Comparison of ENCODE assay signal across 25 mouse cellular contexts in the genomic region with DNA sequence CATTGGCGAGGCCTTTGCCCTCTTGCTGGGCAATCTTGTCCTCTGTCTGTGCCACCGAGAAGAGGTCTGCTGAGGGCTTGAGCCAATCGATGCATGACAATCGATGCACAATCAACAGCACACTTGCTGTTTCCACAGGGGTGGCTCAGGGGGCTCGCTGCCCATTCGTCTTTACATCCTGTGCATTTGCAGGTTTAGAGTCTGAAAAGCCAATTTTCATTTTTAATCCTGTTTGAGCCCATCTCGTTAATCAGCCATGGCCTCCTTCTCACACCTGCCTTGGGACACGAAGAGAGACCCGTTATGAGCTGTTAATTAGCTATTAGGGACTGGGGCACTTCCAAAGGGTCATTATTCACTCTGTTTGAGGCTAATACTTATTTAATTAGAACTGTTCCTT.
DNase-seq lines count a peak whose midpoint lies in the region; ATAC-seq and TF ChIP-seq lines count a peak whose summit lies in the region.
"Had no signal": no experiment of that assay in that cellular context is flagged by ENCODE, and none has a peak within 500 bp of the region (broad histone marks: within the 10 kb centered on the region; RNA-seq: fewer than 3 reads in every experiment).

No protein-coding gene starts in this region.

- DNase-seq in forebrain, embryonic 10.5 days (ENCODE audit: extremely low spot score, low spot score) = peak; percentile 23
- DNase-seq in forebrain, postnatal 0 days = no peak
- DNase-seq in midbrain, embryonic 14.5 days = peak; percentile 20
- DNase-seq in brain, embryonic 14.5 days (ENCODE audit: low read depth) = peak; percentile 89
- no peak for DNase-seq in spleen, postnatal 36 days (ENCODE audit: low spot score in 2 of 2)
- no peak for DNase-seq in c-Kit-positive CD71-positive TER-119-positive erythroid progenitor cells, embryonic 14.5 days (ENCODE audit: low spot score)
- DNase-seq: adrenal gland, postnatal 36 days; cerebellum, adult 11-12 months; cerebellum, postnatal 10 days; kidney, adult 8-10 months; kidney, postnatal 10 days; liver, postnatal 0 days; right cerebral cortex, adult 18-20 months; right cerebral cortex, postnatal 4 days; thymus, postnatal 4 days had no signal

- no peak overlapping the region for H3K4me2 ChIP-seq in forebrain, postnatal 0 days (ENCODE audit: low read depth)
- H3K4me2 ChIP-seq in midbrain, embryonic 14.5 days (ENCODE audit: low read length) = no peak overlapping the region
- H3K4me2 ChIP-seq in midbrain, embryonic 16.5 days (ENCODE audit: low read length) = no peak overlapping the region
- H3K4me2 ChIP-seq in forebrain, embryonic 15.5 days (replicated peaks) = no peak overlapping the region
- H3K4me2 ChIP-seq: embryonic facial prominence, embryonic 12.5 days; intestine, embryonic 15.5 days; liver, embryonic 11.5 days; stomach, embryonic 15.5 days had no signal

- H3K9me3 ChIP-seq in forebrain, embryonic 10.5 days = no peaks in the 10 kb centered on the region
- no peaks in the 10 kb centered on the region for H3K9me3 ChIP-seq in forebrain, postnatal 0 days (ENCODE audit: low read length)
- H3K9me3 ChIP-seq in midbrain, embryonic 14.5 days (ENCODE audit: control insufficient read depth, low read length) = no peaks in the 10 kb centered on the region
- H3K9me3 ChIP-seq in midbrain, embryonic 16.5 days (replicated peaks; ENCODE audit: control insufficient read depth, low read length, poor library complexity, severe bottlenecking) = no peaks in the 10 kb centered on the region
- H3K9me3 ChIP-seq in forebrain, embryonic 15.5 days = no peaks in the 10 kb centered on the region
- H3K9me3 ChIP-seq: embryonic facial prominence, embryonic 12.5 days; heart, embryonic 10.5 days; intestine, embryonic 15.5 days; stomach, embryonic 15.5 days had no signal

- peaks cover 17% of the 10 kb centered on the region for H3K4me1 ChIP-seq in forebrain, embryonic 10.5 days
- no peaks in the 10 kb centered on the region for H3K4me1 ChIP-seq in forebrain, postnatal 0 days (ENCODE audit: insufficient read depth)
- no peaks in the 10 kb centered on the region for H3K4me1 ChIP-seq in midbrain, embryonic 14.5 days (ENCODE audit: control insufficient read depth, insufficient read depth, low read length)
- no peaks in the 10 kb centered on the region for H3K4me1 ChIP-seq in midbrain, embryonic 16.5 days (ENCODE audit: control insufficient read depth, insufficient read depth, low read length)
- peaks cover 13% of the 10 kb centered on the region for H3K4me1 ChIP-seq in forebrain, embryonic 15.5 days
- H3K4me1 ChIP-seq: embryonic facial prominence, embryonic 12.5 days; heart, embryonic 10.5 days; intestine, embryonic 15.5 days; stomach, embryonic 15.5 days had no signal

- no peaks in the 10 kb centered on the region for H3K36me3 ChIP-seq in forebrain, embryonic 10.5 days (replicated peaks)
- H3K36me3 ChIP-seq in forebrain, postnatal 0 days (ENCODE audit: insufficient read depth) = no peaks in the 10 kb centered on the region
- no peaks in the 10 kb centered on the region for H3K36me3 ChIP-seq in midbrain, embryonic 14.5 days (ENCODE audit: control insufficient read depth, insufficient read depth, low read length)
- no peaks in the 10 kb centered on the region for H3K36me3 ChIP-seq in midbrain, embryonic 16.5 days (ENCODE audit: control insufficient read depth, insufficient read depth, low read length)
- H3K36me3 ChIP-seq in forebrain, embryonic 15.5 days = no peaks in the 10 kb centered on the region
- H3K36me3 ChIP-seq: embryonic facial prominence, embryonic 12.5 days; heart, embryonic 10.5 days; intestine, embryonic 15.5 days; stomach, embryonic 15.5 days had no signal

- no peak for ATAC-seq in forebrain, postnatal 0 days
- ATAC-seq in midbrain, embryonic 14.5 days (ENCODE audit: low FRiP score, low TSS enrichment) = no peak
- ATAC-seq in midbrain, embryonic 16.5 days = no peak
- ATAC-seq in forebrain, embryonic 15.5 days (replicated peaks) = peak; percentile 63; the same call in 1 of the 2 replicates
- ATAC-seq: intestine, embryonic 15.5 days; liver, postnatal 0 days; lung, postnatal 0 days had no signal

- WGBS in forebrain, embryonic 10.5 days = 33% methylated on average over 9 of the region's 9 CpGs
- WGBS in forebrain, postnatal 0 days = 11% methylated on average over 9 of the region's 9 CpGs
- 48% methylated on average over 9 of the region's 9 CpGs for WGBS in midbrain, embryonic 14.5 days
- WGBS in midbrain, embryonic 16.5 days = 30% methylated on average over 9 of the region's 9 CpGs
- WGBS in forebrain, embryonic 15.5 days = 10% methylated on average over 9 of the region's 9 CpGs

- H3K9ac ChIP-seq in forebrain, postnatal 0 days = no peak overlapping the region
- H3K9ac ChIP-seq in midbrain, embryonic 14.5 days (replicated peaks; ENCODE audit: low read length) = no peak overlapping the region
- no peak overlapping the region for H3K9ac ChIP-seq in midbrain, embryonic 16.5 days (ENCODE audit: low read depth, low read length)
- no peak overlapping the region for H3K9ac ChIP-seq in forebrain, embryonic 15.5 days (replicated peaks)
- H3K9ac ChIP-seq: embryonic facial prominence, embryonic 12.5 days; intestine, embryonic 15.5 days; liver, postnatal 0 days; stomach, embryonic 15.5 days had no signal

- TF ChIP-seq POLR2A in brain, embryonic 14.5 days (IDR thresholded peaks at IDR 0.05; ENCODE audit: borderline replicate concordance, extremely low read depth, insufficient read depth, insufficient read length, poor library complexity, severe bottlenecking) = no peak

- H3K27ac ChIP-seq in forebrain, embryonic 10.5 days = peak overlapping the region; percentile 53; the same call in 1 of the 2 replicates
- no peak overlapping the region for H3K27ac ChIP-seq in forebrain, postnatal 0 days (ENCODE audit: low read depth, low read length)
- no peak overlapping the region for H3K27ac ChIP-seq in midbrain, embryonic 14.5 days (replicated peaks; ENCODE audit: low read depth, low read length)
- H3K27ac ChIP-seq in midbrain, embryonic 16.5 days (ENCODE audit: low read length) = no peak overlapping the region
- H3K27ac ChIP-seq in forebrain, embryonic 15.5 days (replicated peaks) = peak overlapping the region; percentile 48; the same call in 1 of the 2 replicates
- H3K27ac ChIP-seq: embryonic facial prominence, embryonic 12.5 days; heart, embryonic 10.5 days; intestine, embryonic 15.5 days; left cerebral cortex, adult 2 months; macrophage; stomach, embryonic 15.5 days had no signal

- no peak for TF ChIP-seq CTCF in forebrain, postnatal 0 days (IDR thresholded peaks at IDR 0.05; ENCODE audit: low read depth)
- no peak for TF ChIP-seq CTCF in brain, embryonic 14.5 days (IDR thresholded peaks at IDR 0.05; ENCODE audit: borderline replicate concordance, extremely low read depth, insufficient read depth, insufficient read length)

- H3K4me3 ChIP-seq in forebrain, embryonic 10.5 days = no peak overlapping the region
- no peak overlapping the region for H3K4me3 ChIP-seq in forebrain, postnatal 0 days (ENCODE audit: low read depth, low read length)
- H3K4me3 ChIP-seq in midbrain, embryonic 14.5 days (replicated peaks; ENCODE audit: low read depth, low read length) = no peak overlapping the region
- H3K4me3 ChIP-seq in midbrain, embryonic 16.5 days (ENCODE audit: low read depth, low read length) = no peak overlapping the region
- H3K4me3 ChIP-seq in forebrain, embryonic 15.5 days = no peak overlapping the region
- H3K4me3 ChIP-seq: embryonic facial prominence, embryonic 12.5 days; heart, embryonic 10.5 days; intestine, embryonic 15.5 days; left cerebral cortex, adult 2 months; stomach, embryonic 15.5 days had no signal

- peaks cover 44% of the 10 kb centered on the region for H3K27me3 ChIP-seq in forebrain, embryonic 10.5 days (ENCODE audit: poor library complexity, severe bottlenecking)
- no peaks in the 10 kb centered on the region for H3K27me3 ChIP-seq in forebrain, postnatal 0 days (ENCODE audit: insufficient read depth, low read length)
- no peaks in the 10 kb centered on the region for H3K27me3 ChIP-seq in midbrain, embryonic 14.5 days (ENCODE audit: control insufficient read depth, insufficient read depth, low read length)
- no peaks in the 10 kb centered on the region for H3K27me3 ChIP-seq in midbrain, embryonic 16.5 days (ENCODE audit: control insufficient read depth, insufficient read depth, low read depth, low read length)
- no peaks in the 10 kb centered on the region for H3K27me3 ChIP-seq in forebrain, embryonic 15.5 days
- H3K27me3 ChIP-seq: embryonic facial prominence, embryonic 12.5 days; intestine, embryonic 15.5 days; stomach, embryonic 15.5 days had no signal

Comparison
In these comparisons a context has a peak if more than half of its experiments do, and no peak if none do; other contexts are left out.
1. DNase-seq: peak in forebrain, embryonic 10.5 days (single experiment), midbrain, embryonic 14.5 days (single experiment) and brain, embryonic 14.5 days (single experiment); none in forebrain, postnatal 0 days (single experiment), spleen, postnatal 36 days (0 of 2) and c-Kit-positive CD71-positive TER-119-positive erythroid progenitor cells, embryonic 14.5 days (single experiment).
2. H3K27ac ChIP-seq: peak in forebrain, embryonic 10.5 days (single experiment) and forebrain, embryonic 15.5 days (single experiment); none in forebrain, postnatal 0 days (single experiment), midbrain, embryonic 14.5 days (single experiment) and midbrain, embryonic 16.5 days (single experiment).